Mouse (Mus musculus) cerebral cortex, adult 2 months (tissue): ENCODE results near the gene 4930404N11Rik.

Source experiments
- WGBS: fragments of 180-500 bp; shearing (Covaris S2); methylation state at CpG from one replicate; pipeline ENCODE4 v1.1.7; 2018; 5-methylcytosine and 5-hydroxymethylcytosine counted together

The 4930404N11Rik gene

GRCm38 (mm10) chr10:81328386-81328785 is 37.2 kb downstream of the 4930404N11Rik start, which contains the start of gene Tbxa2r:
Tbxa2r (plus strand) TSS chr10:81328731.
- 34% methylated on average over 10 of the region's 10 CpGs for WGBS

GRCm38 (mm10) chr10:81327959-81328358 is 37.7 kb downstream of the 4930404N11Rik start:
- 72% methylated on average over 2 of the region's 2 CpGs for WGBS

- WGBS, result 62% methylated on average over 6 of the region's 6 CpGs
Measured at GRCm38 (mm10) chr10:81326858-81327257, 38.8 kb downstream of the 4930404N11Rik start.

- 93% methylated on average over 18 of the region's 18 CpGs for WGBS
Measured at GRCm38 (mm10) chr10:81325781-81326180, 39.8 kb downstream of the 4930404N11Rik start.

GRCm38 (mm10) chr10:81325176-81325575 is 40.4 kb downstream of the 4930404N11Rik start:
- 95% methylated on average over 21 of the region's 21 CpGs for WGBS

GRCm38 (mm10) chr10:81323791-81324530 is 41.7 kb downstream of the 4930404N11Rik start:
- 94% methylated on average over 18 of the region's 18 CpGs for WGBS

- 91% methylated on average over 23 of the region's 23 CpGs for WGBS
Measured at GRCm38 (mm10) chr10:81323141-81323775, 42.4 kb downstream of the 4930404N11Rik start.

DNA sequence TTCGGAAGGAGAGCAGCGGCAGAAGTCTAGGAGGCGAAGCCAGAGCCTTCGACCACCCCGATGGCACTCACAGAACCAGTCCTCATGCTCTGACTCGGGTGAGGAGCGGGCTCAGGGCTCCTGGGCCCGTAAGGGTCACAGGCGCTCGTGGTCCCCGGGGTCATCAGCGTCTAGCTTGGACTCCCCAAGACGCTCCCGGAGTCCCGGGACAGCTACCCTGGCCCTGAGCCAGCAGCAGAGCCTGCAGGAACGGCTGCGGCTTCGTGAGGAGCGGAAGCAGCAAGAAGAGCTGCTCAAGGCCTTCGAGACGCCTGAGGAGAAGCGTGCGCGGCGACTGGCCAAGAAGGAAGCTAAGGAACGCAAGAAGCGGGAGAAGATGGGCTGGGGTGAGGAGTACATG is 43.2 kb downstream of the 4930404N11Rik start:
- 91% methylated on average over 27 of the region's 27 CpGs for WGBS

GRCm38 (mm10) chr10:81321436-81321835 is 44.2 kb downstream of the 4930404N11Rik start:
- WGBS, result 2% methylated on average over 20 of the region's 20 CpGs

DNA sequence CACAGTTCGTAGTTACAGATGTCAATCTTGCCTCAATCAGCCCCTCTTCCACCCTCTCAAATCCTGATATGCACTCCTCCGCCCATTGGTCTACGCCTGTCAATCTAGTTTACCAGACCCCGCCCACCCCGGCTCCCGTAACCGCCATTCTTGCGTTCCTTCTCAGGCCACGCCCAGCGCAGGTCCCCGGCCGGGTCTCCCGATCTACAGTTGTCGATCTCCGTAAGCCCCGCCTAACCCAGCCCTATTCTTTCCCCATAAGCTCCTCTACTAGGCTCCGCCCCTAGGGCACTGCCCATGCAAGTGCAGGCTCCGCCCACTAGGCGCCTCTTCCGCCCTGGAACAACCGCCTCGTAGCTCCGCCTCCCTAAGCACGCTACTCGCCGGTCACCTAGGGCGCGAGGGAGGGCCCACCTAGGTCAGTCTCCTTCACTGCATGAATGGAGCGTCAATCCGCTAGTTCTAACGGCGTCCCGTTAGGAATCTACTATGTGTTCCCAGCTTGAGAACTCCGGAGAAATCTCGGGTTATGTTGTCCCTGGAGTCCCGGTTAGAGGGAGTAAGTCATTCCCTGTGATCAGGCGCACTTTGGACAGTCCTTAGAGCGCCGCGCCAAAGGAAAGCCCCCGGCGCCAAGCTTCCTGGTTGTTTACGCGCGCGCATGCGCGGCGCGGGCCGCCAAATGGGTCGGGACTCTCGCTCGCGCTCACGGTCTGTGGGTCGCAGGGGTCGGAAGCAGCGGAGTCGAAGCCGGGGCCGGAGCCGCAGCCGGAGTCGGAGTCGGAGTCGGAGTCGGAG is 44.9 kb downstream of the 4930404N11Rik start, which contains the start of gene Cactin:
TSS of gene Cactin (plus strand) at position 554 of the 798 bp plus-strand sequence.
- WGBS, result under 1% methylated on average over 68 of the region's 68 CpGs

- under 1% methylated on average over 38 of the region's 38 CpGs for WGBS
Measured at GRCm38 (mm10) chr10:81319741-81320549, 45.7 kb downstream of the 4930404N11Rik start.

DNA sequence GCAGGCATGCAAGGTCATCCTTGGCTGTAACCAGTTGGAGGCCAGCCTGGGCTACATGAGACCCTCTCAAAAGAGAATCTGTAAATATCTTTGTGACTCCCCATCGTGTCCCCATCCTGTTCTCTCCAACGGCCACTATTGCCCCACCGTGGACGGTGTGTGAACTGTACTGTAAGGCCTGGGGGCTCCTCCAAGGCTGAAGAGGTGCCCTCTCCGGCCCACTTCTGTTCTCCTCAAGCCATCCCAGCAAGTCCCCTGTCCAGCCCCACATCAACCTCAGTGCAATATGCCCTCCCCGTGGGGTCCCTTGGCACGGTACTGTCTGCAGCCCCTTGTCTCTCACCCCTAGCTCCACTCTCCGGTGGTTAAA is 46.3 kb downstream of the 4930404N11Rik start:
- 17% methylated on average over 8 of the region's 8 CpGs for WGBS

- WGBS, result 68% methylated on average over 13 of the region's 13 CpGs
Measured at GRCm38 (mm10) chr10:81318589-81319329, 46.9 kb downstream of the 4930404N11Rik start.

GRCm38 (mm10) chr10:81317273-81317672 is 48.3 kb downstream of the 4930404N11Rik start:
- WGBS, result 38% methylated on average over 20 of the region's 20 CpGs

DNA sequence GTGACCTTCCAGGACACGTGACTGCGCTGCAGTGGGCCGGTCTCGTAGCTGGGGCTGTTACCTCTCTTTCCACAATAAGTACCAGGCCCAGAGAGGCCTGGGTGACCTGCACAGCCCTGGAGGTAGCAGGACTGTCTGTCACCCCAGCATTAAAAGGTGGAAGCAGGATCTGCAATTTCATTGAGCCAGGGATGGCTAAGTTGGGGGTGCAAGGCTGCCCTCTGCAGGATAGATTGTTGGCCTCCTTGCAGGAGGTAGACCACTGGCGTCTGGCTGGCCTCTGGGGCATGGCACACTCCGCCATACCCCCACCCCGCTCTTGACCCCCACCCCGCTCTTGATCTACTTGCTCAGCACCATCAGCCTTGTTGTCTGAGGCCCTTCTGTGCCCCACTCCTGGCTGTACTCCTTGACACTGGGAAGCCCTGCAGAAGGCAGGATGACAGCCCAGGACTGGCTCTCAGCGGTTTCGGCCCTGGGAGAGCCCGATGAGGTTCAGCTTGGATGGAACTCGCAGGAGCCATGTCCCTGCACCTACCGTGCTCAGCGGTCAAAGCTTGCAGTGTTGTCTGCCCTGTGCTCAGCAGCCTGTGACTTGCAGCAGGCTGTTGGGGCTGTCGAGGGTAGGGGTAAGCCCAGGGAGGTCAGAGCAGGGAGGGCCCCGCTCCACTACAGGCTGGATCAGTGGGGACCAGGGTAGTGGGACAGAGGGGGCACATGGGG is 49.1 kb downstream of the 4930404N11Rik start:
- 56% methylated on average over 16 of the region's 16 CpGs for WGBS

DNA sequence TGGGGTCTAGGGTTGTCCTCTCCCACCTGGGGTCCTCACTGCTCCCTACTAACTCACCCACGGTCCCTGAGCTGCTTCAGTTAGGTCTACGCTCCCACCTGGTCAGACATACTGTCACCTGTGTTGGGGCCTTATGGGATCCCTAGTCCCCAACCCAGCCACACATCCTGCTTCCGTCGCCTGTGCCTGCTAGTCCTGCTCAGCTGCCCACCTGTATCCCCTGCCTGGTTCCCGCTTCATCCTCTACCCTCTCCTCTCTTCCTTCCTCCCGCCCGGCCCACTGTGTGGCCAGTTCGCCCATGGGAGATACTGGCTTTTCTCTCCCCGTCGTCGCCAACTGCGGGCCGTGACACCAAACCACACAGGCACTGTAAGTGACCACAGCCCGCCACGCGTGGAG is 50.0 kb downstream of the 4930404N11Rik start:
- 89% methylated on average over 16 of the region's 16 CpGs for WGBS

- WGBS, result 77% methylated on average over 7 of the region's 7 CpGs
Measured at GRCm38 (mm10) chr10:81314201-81314600, 51.4 kb downstream of the 4930404N11Rik start.

DNA sequence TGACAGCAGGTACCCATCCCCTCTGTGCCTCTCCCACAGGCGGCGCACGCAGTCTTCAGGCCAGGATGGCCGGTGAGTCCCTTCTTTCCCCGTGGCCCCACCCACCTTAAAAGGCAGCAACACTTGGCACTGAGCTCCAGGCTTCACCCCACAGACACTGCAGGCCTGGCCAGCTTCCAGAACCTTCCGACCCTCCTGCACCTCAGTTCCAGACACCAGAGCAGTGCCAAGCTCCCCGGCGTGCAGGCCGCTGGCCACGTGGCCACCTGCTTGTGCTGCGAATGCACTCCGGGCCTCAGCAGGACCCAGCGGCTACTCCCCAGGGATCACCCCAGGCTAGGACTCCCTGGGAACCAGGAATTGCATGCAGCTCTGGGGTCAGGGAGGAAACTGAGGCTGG is 52.0 kb downstream of the 4930404N11Rik start:
- WGBS, result 87% methylated on average over 13 of the region's 13 CpGs
